Mouse (Mus musculus): ENCODE results near the gene Boc.

Boc gene

GRCm38 (mm10) chr16:44552036-44552435 lies 6.7 kb downstream of the Boc start:
- no peak for DNase-seq

GRCm38 (mm10) chr16:44551491-44551890 lies 7.2 kb downstream of the Boc start:
- no peak for DNase-seq

- no peak for DNase-seq
Measured at GRCm38 (mm10) chr16:44550843-44551242, 7.9 kb downstream of the Boc start.

GRCm38 (mm10) chr16:44549867-44550679 lies 8.6 kb downstream of the Boc start:
- DNase-seq, result no peak

GRCm38 (mm10) chr16:44549381-44549780 lies 9.3 kb downstream of the Boc start:
- DNase-seq, result no peak

- no peak for DNase-seq
Measured at GRCm38 (mm10) chr16:44547976-44548375, 10.7 kb downstream of the Boc start.

- DNase-seq, result no peak
Measured at GRCm38 (mm10) chr16:44546831-44547230, 11.9 kb downstream of the Boc start.

- DNase-seq, result no peak
Measured at GRCm38 (mm10) chr16:44545939-44546338, 12.8 kb downstream of the Boc start.

GRCm38 (mm10) chr16:44545153-44545552 lies 13.5 kb downstream of the Boc start:
- DNase-seq, result no peak

- no peak for DNase-seq
Measured at GRCm38 (mm10) chr16:44543098-44543497, 15.6 kb downstream of the Boc start.

GRCm38 (mm10) chr16:44542029-44542690 lies 16.5 kb downstream of the Boc start:
- DNase-seq, result no peak

GRCm38 (mm10) chr16:44539611-44540010 lies 19.1 kb downstream of the Boc start:
- no peak for DNase-seq

- DNase-seq, result no peak
Measured at GRCm38 (mm10) chr16:44538401-44539395, 20.0 kb downstream of the Boc start.

GRCm38 (mm10) chr16:44534122-44534521 lies 24.6 kb downstream of the Boc start:
- no peak for DNase-seq

GRCm38 (mm10) chr16:44533522-44533921 lies 25.2 kb downstream of the Boc start:
- DNase-seq, result no peak

GRCm38 (mm10) chr16:44532851-44533250 lies 25.8 kb downstream of the Boc start:
- no peak for DNase-seq

GRCm38 (mm10) chr16:44531239-44531797 lies 27.4 kb downstream of the Boc start:
- no peak for DNase-seq

GRCm38 (mm10) chr16:44530829-44531228 lies 27.9 kb downstream of the Boc start:
- DNase-seq, result no peak

- no peak for DNase-seq
Measured at GRCm38 (mm10) chr16:44530191-44530590, 28.5 kb downstream of the Boc start.

GRCm38 (mm10) chr16:44529691-44530090 lies 29.0 kb downstream of the Boc start:
- DNase-seq, result no peak

GRCm38 (mm10) chr16:44528955-44529354 lies 29.7 kb downstream of the Boc start:
- no peak for DNase-seq

- no peak for DNase-seq
Measured at GRCm38 (mm10) chr16:44527218-44527905, 31.3 kb downstream of the Boc start.
